Mouse (Mus musculus) forebrain, embryonic 16.5 days (tissue): ENCODE results near the gene Ralgapa1. TPM values are rescaled to one million over a fixed set of nuclear protein-coding genes. Genes with fewer than 3 reads are reported as not detected.
"Not testable (repeated sequence)": the region's sequence is repeated elsewhere in the genome, so short reads cannot be mapped to it uniquely, and the experiment has no call there.

ENCODE experiments used
- ATAC-seq: fragments of 200-750 bp; cut with Nextera tagmentation; 2 replicates; pipeline ENCODE4 v1.8.0; 2017; ENCODE audit warnings: mild to moderate bottlenecking, moderate library complexity
- H3K27ac ChIP-seq: fragments of 300-500 bp; sonication (generic); 2 replicates; pipeline ENCODE4 v1.5.1; 2014; ENCODE audit warnings: low read length, control low read depth
- H3K27me3 ChIP-seq: fragments of 300-500 bp; sonication (generic); replicated peaks from 2 replicates; pipeline ENCODE4 v1.6.1; 2014; ENCODE audit warnings: low read length; ENCODE audit not compliant: control insufficient read depth, insufficient read depth
- H3K36me3 ChIP-seq: fragments of 300-500 bp; sonication (generic); 2 replicates; pipeline ENCODE4 v1.6.1; 2014; ENCODE audit not compliant: control insufficient read depth, insufficient read depth
- H3K4me1 ChIP-seq: fragments of 300-500 bp; sonication (generic); replicated peaks from 2 replicates; pipeline ENCODE4 v1.6.1; 2014; ENCODE audit warnings: low read length; ENCODE audit not compliant: control insufficient read depth, insufficient read depth
- H3K4me2 ChIP-seq: fragments of 300-500 bp; sonication (generic); 2 replicates; pipeline ENCODE4 v1.6.1; 2014; ENCODE audit warnings: mild to moderate bottlenecking, low read length, control low read depth
- H3K4me3 ChIP-seq: fragments of 300-500 bp; sonication (generic); replicated peaks from 2 replicates; pipeline ENCODE4 v1.5.1; 2014; ENCODE audit warnings: mild to moderate bottlenecking, low read length, control low read depth
- H3K9ac ChIP-seq: fragments of 300-500 bp; sonication (generic); replicated peaks from 2 replicates; pipeline ENCODE4 v1.6.1; 2014; ENCODE audit warnings: low read depth, low read length, control low read depth
- H3K9me3 ChIP-seq: fragments of 300-500 bp; sonication (generic); 2 replicates; pipeline ENCODE4 v1.6.1; 2016; ENCODE audit warnings: low read length; ENCODE audit not compliant: control insufficient read depth
- WGBS: fragments of 180-500 bp; shearing (Covaris S2); extraction: QIAGEN DNeasy Blood & Tissue Kit; methylation state at CpG from one replicate; pipeline ENCODE4 v1.1.7; 2014; 5-methylcytosine and 5-hydroxymethylcytosine counted together
- polyA plus RNA-seq: library from polyadenylated mRNA; unstranded; fragments of >200 nt; fragmentation: Nextera tagmentation; extraction: Ambion mirVana; gene quantifications from 2 replicates; pipeline ENCODE4 v1.2.1, GENCODE M21; 2015

The Ralgapa1 gene
- polyA plus RNA-seq, 1 experiment from 2014 or later, result 21.9 TPM

DNA sequence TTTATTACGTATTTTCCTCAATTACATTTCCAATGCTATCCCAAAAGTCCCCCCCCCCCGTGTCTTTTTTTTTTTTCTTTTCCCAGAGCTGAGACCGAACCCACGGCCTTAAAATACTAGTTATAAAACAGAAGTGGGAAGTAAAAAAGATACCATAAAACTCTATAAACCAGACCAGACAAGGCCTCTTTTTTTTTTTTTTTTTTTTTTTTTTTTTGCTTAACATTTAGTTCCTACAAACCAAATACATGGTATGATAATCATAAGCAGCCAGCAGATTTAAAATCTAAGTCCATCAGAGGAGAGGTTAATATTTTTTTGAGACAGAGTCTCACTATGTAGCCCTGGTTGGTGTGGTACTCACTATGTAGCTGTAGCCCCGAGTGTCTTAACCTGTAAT lies 4.5 kb downstream of the Ralgapa1 start:
- Histone ChIP-seq H3K9ac (no peak overlapping the region), H3K4me3 (no peak overlapping the region), H3K27me3 (no peaks in the 10 kb centered on the region), H3K9me3 (no peaks in the 10 kb centered on the region), H3K4me1 (no peaks in the 10 kb centered on the region; the same call in none of the 2 replicates), H3K4me2 (no peak overlapping the region), H3K36me3 (no peaks in the 10 kb centered on the region), H3K27ac (no peak overlapping the region)
- WGBS, result 96% methylated on average over 5 of the region's 5 CpGs
- ATAC-seq, result no peak

DNA sequence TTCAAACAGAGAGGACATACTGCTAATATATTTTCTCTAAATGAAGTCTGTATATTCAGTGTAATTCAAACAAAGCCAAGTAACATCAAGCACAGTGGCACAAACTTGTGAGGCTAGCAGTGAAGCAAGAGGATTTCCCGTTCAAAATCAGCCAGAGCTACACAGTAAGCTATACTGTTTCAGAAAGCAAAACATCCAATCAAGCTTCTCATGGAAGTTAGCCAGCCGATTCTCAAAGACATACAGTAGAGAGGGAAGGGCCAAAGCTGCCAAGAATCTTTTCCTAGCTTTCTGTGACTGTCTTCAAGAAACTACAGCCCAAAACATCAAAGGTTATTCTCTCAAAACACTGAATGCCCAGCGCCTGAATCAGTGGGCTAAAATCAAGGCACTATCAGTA lies 15.9 kb downstream of the Ralgapa1 start:
- H3K27me3 ChIP-seq, result no peaks in the 10 kb centered on the region
- H3K4me3 ChIP-seq, result no peak overlapping the region
- H3K4me2 ChIP-seq, result no peak overlapping the region
- H3K36me3 ChIP-seq, result no peaks in the 10 kb centered on the region
- peaks cover 3% of the 10 kb centered on the region; the same call in 1 of the 2 replicates for H3K4me1 ChIP-seq
- H3K9ac ChIP-seq, result no peak overlapping the region
- 37% methylated on average over 3 of the region's 3 CpGs for WGBS
- H3K27ac ChIP-seq, result no peak overlapping the region
- ATAC-seq, result peak; percentile 50; the same call in 1 of the 2 replicates
- no peaks in the 10 kb centered on the region for H3K9me3 ChIP-seq

DNA sequence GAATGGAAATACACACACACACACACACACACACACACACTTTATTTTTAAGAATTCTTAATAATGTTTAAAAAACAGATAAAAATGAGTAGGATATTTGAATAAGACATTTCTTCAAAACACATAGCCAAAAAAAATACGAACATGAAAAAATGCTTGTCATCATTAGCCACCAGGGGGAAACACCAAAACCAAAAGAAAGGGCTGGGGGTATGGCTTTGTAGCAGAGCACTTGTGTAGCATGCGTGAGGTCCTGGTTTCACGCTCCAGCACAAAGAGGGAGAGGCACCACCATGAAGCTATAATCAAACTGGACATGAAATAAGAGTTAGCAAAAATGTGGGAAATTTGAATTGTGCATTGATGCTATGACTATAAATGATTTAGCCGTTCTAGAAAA lies 19.8 kb downstream of the Ralgapa1 start:
- H3K27ac ChIP-seq, result no peak overlapping the region
- no peak overlapping the region for H3K4me3 ChIP-seq
- peaks cover 3% of the 10 kb centered on the region; the same call in 1 of the 2 replicates for H3K4me1 ChIP-seq
- no peak overlapping the region for H3K9ac ChIP-seq
- H3K27me3 ChIP-seq, result no peaks in the 10 kb centered on the region
- no peaks in the 10 kb centered on the region for H3K9me3 ChIP-seq
- H3K4me2 ChIP-seq, result no peak overlapping the region
- H3K36me3 ChIP-seq, result no peaks in the 10 kb centered on the region
- no peak for ATAC-seq
- WGBS, result 88% methylated on average over 4 of the region's 4 CpGs

DNA sequence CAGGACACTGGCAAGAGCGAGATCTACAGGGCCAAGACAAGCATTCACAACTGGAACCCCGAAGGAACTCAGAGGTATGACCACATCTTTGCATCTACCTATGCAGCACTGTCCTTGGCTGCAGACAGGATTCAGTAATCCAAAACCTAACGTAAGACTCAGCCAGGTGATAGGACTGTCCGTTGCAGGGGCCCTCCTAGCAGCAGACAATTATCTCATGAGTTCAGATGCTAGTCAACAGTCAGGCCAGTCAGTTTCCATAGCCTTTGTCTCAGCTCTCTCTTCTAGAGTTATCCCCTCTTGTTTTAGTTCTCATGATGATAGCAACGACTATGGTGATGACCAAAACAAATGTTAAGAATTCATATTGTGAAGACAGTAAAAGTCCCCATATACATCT lies 20.8 kb downstream of the Ralgapa1 start:
- no peak overlapping the region for H3K4me2 ChIP-seq
- H3K4me3 ChIP-seq, result no peak overlapping the region
- no peaks in the 10 kb centered on the region for H3K36me3 ChIP-seq
- no peaks in the 10 kb centered on the region for H3K9me3 ChIP-seq
- no peak overlapping the region for H3K27ac ChIP-seq
- H3K27me3 ChIP-seq, result no peaks in the 10 kb centered on the region
- peaks cover under 1% of the 10 kb centered on the region; the same call in 1 of the 2 replicates for H3K4me1 ChIP-seq
- 91% methylated on average over 5 of the region's 5 CpGs for WGBS
- no peak for ATAC-seq
- no peak overlapping the region for H3K9ac ChIP-seq

DNA sequence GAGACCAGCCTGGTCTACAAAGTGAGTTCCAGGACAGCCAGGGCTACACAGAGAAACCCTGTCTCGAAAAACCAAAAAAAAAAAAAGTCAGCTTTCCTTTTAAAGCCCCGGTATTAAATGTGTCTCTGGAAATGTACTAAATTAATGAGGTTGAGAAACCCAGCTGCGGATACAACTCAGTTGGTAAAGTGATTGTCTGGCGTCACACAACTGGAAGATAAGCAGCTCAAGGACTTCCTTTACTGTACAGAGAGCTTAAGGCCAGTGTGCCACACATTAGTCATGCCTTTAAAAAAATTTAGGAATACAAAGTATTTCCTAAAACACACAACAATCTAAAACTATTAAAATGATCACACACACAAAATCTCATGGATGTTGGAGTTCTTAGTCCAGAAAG lies 22.2 kb downstream of the Ralgapa1 start:
- ATAC-seq, result no peak
- Histone ChIP-seq H3K4me2 (no peak overlapping the region), H3K27me3 (no peaks in the 10 kb centered on the region), H3K9ac (no peak overlapping the region), H3K27ac (no peak overlapping the region), H3K4me1 (no peaks in the 10 kb centered on the region), H3K4me3 (no peak overlapping the region), H3K9me3 (no peaks in the 10 kb centered on the region), H3K36me3 (no peaks in the 10 kb centered on the region)
- 96% methylated on average over 4 of the region's 4 CpGs for WGBS

DNA sequence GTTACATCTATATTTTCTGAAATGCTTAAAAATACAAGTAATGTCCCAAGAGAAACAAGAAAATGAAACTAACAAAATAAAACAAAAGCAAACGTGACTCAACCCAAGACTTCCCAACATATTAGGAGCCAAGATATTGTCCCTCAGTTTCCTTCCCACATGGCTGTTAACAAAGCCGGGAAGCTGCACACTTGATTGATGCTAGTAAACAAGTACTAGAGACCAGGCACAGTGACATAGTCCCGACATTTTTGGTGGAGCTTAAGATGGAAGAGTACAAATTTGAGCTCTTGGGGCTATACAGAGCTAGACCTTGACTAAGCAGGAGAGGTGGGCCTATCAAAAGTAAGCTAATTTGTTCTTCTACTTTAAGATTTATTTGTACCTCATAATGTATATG lies 23.9 kb downstream of the Ralgapa1 start:
- Histone ChIP-seq H3K36me3 (no peaks in the 10 kb centered on the region), H3K9ac (no peak overlapping the region), H3K4me2 (no peak overlapping the region), H3K4me1 (no peaks in the 10 kb centered on the region), H3K9me3 (no peaks in the 10 kb centered on the region), H3K4me3 (no peak overlapping the region), H3K27ac (no peak overlapping the region), H3K27me3 (no peaks in the 10 kb centered on the region)
- WGBS, result 90% methylated on average over 3 of the region's 3 CpGs
- no peak for ATAC-seq

DNA sequence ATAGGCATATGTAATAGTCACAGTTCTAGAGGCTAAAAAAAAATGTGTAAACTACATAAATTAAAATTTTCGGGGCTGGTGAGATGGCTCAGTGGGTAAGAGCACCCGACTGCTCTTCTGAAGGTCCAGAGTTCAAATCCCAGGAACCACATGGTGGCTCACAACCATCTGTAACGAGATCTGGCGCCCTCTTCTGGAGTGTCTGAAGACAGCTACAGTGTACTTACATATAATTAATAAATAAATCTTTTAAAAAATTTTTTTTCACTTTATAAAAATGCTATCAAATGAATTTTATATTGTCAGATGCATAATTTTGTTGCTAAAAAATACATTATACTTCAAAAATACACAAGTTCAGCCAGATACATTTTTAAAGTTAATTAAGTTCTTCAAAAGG lies 26.5 kb downstream of the Ralgapa1 start:
- WGBS, result 87% methylated on average over 4 of the region's 4 CpGs
- not testable (repeated sequence) for ATAC-seq, H3K27me3 ChIP-seq, H3K9me3 ChIP-seq, H3K36me3 ChIP-seq, H3K4me1 ChIP-seq, H3K9ac ChIP-seq, H3K4me2 ChIP-seq, H3K27ac ChIP-seq, H3K4me3 ChIP-seq

DNA sequence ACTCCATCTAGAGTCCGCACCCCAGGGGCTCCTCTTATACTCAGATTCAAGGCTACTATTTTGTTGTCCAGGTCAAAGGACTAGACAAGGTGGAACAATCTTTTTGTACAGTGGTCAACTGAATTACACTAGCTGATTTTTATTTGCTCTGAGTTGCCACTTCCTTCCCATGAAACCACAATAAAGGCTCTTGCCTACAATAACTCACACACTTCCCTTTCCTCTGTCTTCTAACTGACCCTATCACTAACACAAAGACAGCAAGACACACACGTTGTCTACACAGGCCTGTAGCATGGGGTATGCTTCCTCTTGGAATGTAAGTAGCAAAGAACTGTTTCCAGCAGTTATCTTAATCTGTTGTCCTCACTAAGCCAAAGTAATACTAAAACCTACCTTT lies 35.7 kb downstream of the Ralgapa1 start:
- H3K9me3 ChIP-seq, result no peaks in the 10 kb centered on the region
- H3K27me3 ChIP-seq, result no peaks in the 10 kb centered on the region
- no peak overlapping the region for H3K4me2 ChIP-seq
- no peaks in the 10 kb centered on the region for H3K4me1 ChIP-seq
- H3K36me3 ChIP-seq, result peaks cover 11% of the 10 kb centered on the region
- ATAC-seq, result no peak
- no peak overlapping the region for H3K9ac ChIP-seq
- H3K4me3 ChIP-seq, result no peak overlapping the region
- WGBS, result 88% methylated on average over 2 of the region's 2 CpGs
- no peak overlapping the region for H3K27ac ChIP-seq

DNA sequence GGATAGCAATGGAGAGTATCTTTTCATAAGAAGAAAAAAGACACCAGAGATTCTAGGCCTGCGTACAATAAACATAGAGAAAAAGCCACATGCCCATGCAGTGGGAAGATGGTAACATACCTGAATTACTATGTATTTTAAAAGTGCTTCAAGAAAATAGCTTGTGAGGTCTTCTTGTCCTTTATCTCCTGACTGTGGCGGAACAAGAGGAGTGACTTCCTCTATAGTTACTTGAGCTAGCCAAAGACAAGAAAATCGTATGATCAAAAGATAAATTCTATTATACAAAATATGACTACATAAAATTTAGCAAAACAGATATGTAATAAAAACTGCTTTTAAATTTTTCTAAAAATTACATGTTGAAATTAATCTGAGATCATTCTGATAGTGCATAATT lies 38.3 kb downstream of the Ralgapa1 start:
- Histone ChIP-seq H3K9me3 (no peaks in the 10 kb centered on the region), H3K36me3 (peaks cover 11% of the 10 kb centered on the region), H3K27me3 (no peaks in the 10 kb centered on the region), H3K4me2 (no peak overlapping the region), H3K4me3 (no peak overlapping the region), H3K27ac (no peak overlapping the region), H3K4me1 (no peaks in the 10 kb centered on the region), H3K9ac (no peak overlapping the region)
- no peak for ATAC-seq
- 94% methylated on average over 3 of the region's 3 CpGs for WGBS

DNA sequence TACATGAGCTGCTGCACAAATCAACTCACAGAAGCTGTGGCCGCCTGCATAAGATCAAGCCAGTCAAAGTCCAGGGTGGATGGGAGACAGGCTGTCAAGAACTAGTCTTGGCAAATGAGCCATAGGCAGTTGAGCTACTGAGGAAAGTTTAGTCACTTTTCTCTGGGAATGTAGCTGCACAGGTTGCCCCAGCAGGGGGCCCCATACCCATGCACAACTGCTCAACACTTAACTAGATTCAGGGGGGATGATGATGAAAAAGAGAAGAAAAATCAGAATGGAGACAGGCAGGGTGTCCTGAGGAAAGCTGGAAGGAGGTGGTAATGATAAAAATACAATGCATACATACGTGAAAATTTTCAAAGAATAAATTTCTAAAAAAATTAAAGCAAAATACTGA lies 42.7 kb downstream of the Ralgapa1 start:
- no peaks in the 10 kb centered on the region for H3K4me1 ChIP-seq
- ATAC-seq, result no peak
- H3K27me3 ChIP-seq, result no peaks in the 10 kb centered on the region
- H3K36me3 ChIP-seq, result peaks cover 3% of the 10 kb centered on the region; the same call in 1 of the 2 replicates
- no peaks in the 10 kb centered on the region for H3K9me3 ChIP-seq
- no peak overlapping the region for H3K4me3 ChIP-seq
- no peak overlapping the region for H3K27ac ChIP-seq
- WGBS, result 87% methylated on average over 2 of the region's 2 CpGs
- no peak overlapping the region for H3K4me2 ChIP-seq
- no peak overlapping the region for H3K9ac ChIP-seq
